Mouse (Mus musculus) ES-Bruce4 (cell line): Measurements from ENCODE around the gene Rnf220.

ENCODE experiments used
- CTCF ChIP-seq: IDR thresholded peaks from one replicate; pipeline ENCODE4 v1.8.1; 2011; ENCODE audit warnings: low read depth, low read length
- POLR2A ChIP-seq: IDR thresholded peaks from one replicate; pipeline ENCODE4 v1.8.1; 2011; ENCODE audit warnings: low read length; ENCODE audit not compliant: insufficient read depth

- TF ChIP-seq POLR2A (no peak), CTCF (no peak)
These were observed 2.7 kb downstream of the Rnf220 start for GRCm38 (mm10) chr4:117493905-117494851.
